Mouse (Mus musculus) embryonic fibroblast, embryonic 13.5 days (primary cell): ENCODE results near the gene Grap2.

ENCODE experiments used
- CTCF ChIP-seq: IDR thresholded peaks from 2 replicates; pipeline ENCODE4 v1.5.1; 2011; ENCODE audit warnings: mild to moderate bottlenecking, control low read depth, low read length, moderate library complexity, borderline replicate concordance; ENCODE audit not compliant: insufficient read depth
- POLR2A ChIP-seq: IDR thresholded peaks from 2 replicates; pipeline ENCODE4 v1.6.1; 2011; ENCODE audit warnings: low read depth, mild to moderate bottlenecking, control low read depth, low read length, moderate library complexity

GRCm38 (mm10) chr15:80658815-80659471 is 86.5 kb downstream of the Grap2 start:
- TF ChIP-seq POLR2A (no peak), CTCF (no peak)
